Comparison of ENCODE assay signal across 1 mouse cellular context in the genomic region with DNA sequence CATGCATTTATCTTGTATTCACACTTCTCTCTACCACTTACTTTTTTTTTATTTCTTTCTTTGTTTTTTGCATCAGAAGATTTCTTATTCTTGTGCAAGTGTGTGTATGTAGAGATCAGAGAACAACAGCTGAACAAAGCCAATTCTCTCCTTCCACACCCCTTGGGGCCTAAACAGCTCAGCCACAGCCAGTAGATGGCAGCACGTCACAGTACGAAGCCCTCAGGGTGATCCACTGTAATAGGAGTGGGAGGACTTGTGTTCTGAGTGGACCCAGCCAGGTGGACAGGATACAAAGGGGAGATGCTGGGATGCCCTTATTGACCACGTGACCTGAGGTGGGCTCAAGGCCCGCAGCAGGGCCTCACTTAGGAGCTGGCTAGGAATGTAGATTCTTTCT.
A peak's percentile ranks its signal among the peaks of the same experiment; 100 is the strongest.
TF ChIP-seq lines count a peak whose summit lies in the region.

No protein-coding gene starts in this region.

TF ChIP-seq in MEL, 35 proteins besides CTCF, POLR2A, EP300 and RAD21 (continued from another document):
- TF ChIP-seq MAZ (IDR thresholded peaks at IDR 0.05; ENCODE audit: low read depth, low read length): no peak
- no peak for TF ChIP-seq POLR2AphosphoS5 (IDR thresholded peaks at IDR 0.05; ENCODE audit: borderline replicate concordance, low read depth, low read length)
- no peak for TF ChIP-seq RCOR1 (IDR thresholded peaks at IDR 0.05; ENCODE audit: low read depth, low read length)
- TF ChIP-seq MYC (IDR thresholded peaks at IDR 0.05; ENCODE audit: low read depth, low read length): no peak
- no peak for TF ChIP-seq TAL1 (IDR thresholded peaks at IDR 0.05; ENCODE audit: low read length)
- no peak for TF ChIP-seq HCFC1 (IDR thresholded peaks at IDR 0.05; ENCODE audit: low read depth, low read length)
- TF ChIP-seq MEF2A (IDR thresholded peaks at IDR 0.05; ENCODE audit: extremely low read depth, insufficient replicate concordance, low read depth, low read length, poor library complexity, severe bottlenecking): no peak
- TF ChIP-seq BHLHE40 (IDR thresholded peaks at IDR 0.05; ENCODE audit: borderline replicate concordance, low read depth, low read length): no peak
- TF ChIP-seq MYB (IDR thresholded peaks at IDR 0.05; ENCODE audit: low read depth, low read length): no peak
- TF ChIP-seq SIN3A (IDR thresholded peaks at IDR 0.05; ENCODE audit: low read length): 0 out of 2 replicates have a peak, but pooled peaks have one; percentile 30
- TF ChIP-seq JUND (IDR thresholded peaks at IDR 0.05; ENCODE audit: low read depth, low read length): no peak
- no peak for TF ChIP-seq KAT2A (conservative IDR thresholded peaks at IDR 0.05; ENCODE audit: low read depth, low read length)
- TF ChIP-seq ETS1 (IDR thresholded peaks at IDR 0.05; ENCODE audit: low read depth, low read length): no peak
- TF ChIP-seq GATA1 (IDR thresholded peaks at IDR 0.05; ENCODE audit: low read depth, low read length): no peak
- no peak for TF ChIP-seq CHD2 (IDR thresholded peaks at IDR 0.05; ENCODE audit: low read length)
- no peak for TF ChIP-seq ZKSCAN1 (IDR thresholded peaks at IDR 0.05; ENCODE audit: low read depth, low read length)
- TF ChIP-seq ZC3H11A (IDR thresholded peaks at IDR 0.05; ENCODE audit: low read depth, low read length): peak; percentile 86
- no peak for TF ChIP-seq MXI1 (IDR thresholded peaks at IDR 0.05; ENCODE audit: low read depth, low read length)
- no peak for TF ChIP-seq POLR2AphosphoS2 (IDR thresholded peaks at IDR 0.05; ENCODE audit: low read length)
- peak; percentile 94 for TF ChIP-seq SMC3 (IDR thresholded peaks at IDR 0.05; ENCODE audit: low read depth, low read length)
- TF ChIP-seq ZNF384 (IDR thresholded peaks at IDR 0.05; ENCODE audit: low read depth, low read length): no peak
- no peak for TF ChIP-seq ELF1 (IDR thresholded peaks at IDR 0.05; ENCODE audit: low read depth, low read length)
